Mouse (Mus musculus): Measurements from ENCODE around the gene Hoxc9. TPM values are rescaled to one million over a fixed set of nuclear protein-coding genes. Genes with fewer than 3 reads are reported as not detected.
A peak's percentile ranks its signal among the peaks of the same experiment; 100 is the strongest.

The Hoxc9 gene
- total RNA-seq, 1 experiment, result 0.54 TPM

- in situ Hi-C loops (cut with MboI; ENCODE audit: low sequenced_read_pairs in 2 of 2, unreplicated experiment in 2 of 2), result loop anchor here in 1 of 2 experiments (25.0 kb wide), 1 partner anchor 335 kb away; the partner anchor contains the start of gene Gpr84
- TF ChIP-seq HCFC1 (IDR thresholded peaks at IDR 0.05; ENCODE audit: borderline replicate concordance, insufficient read depth, low read length), result no peak
- TF ChIP-seq ZNF384 (IDR thresholded peaks at IDR 0.05; ENCODE audit: low read depth, low read length), result no peak
- no peak for TF ChIP-seq MAFK (IDR thresholded peaks at IDR 0.05; ENCODE audit: insufficient read depth, low read depth, low read length)
- TF ChIP-seq ZC3H11A (IDR thresholded peaks at IDR 0.05; ENCODE audit: borderline replicate concordance, low read depth, low read length), result no peak
- H3K9ac ChIP-seq (ENCODE audit: insufficient read depth, low read depth, low read length, poor library complexity, severe bottlenecking), result no peak overlapping the region
- no peak for DNase-seq (ENCODE audit: low read depth, low spot score)
- H3K4me3 ChIP-seq (ENCODE audit: insufficient read depth in 1 of 2, low read depth in 1 of 2, low read length in 2 of 2, poor library complexity in 1 of 2, severe bottlenecking in 1 of 2), result peak overlapping the region; percentile 2 to 18; a peak in 2 of 4 replicates
- H3K9me3 ChIP-seq (ENCODE audit: control insufficient read depth, insufficient read depth, low read depth, low read length), result no peaks in the 10 kb centered on the region
- no peaks in the 10 kb centered on the region for H3K36me3 ChIP-seq (ENCODE audit: control insufficient read depth, insufficient read depth, low read length, poor library complexity, severe bottlenecking)
- no peak overlapping the region for H3K27ac ChIP-seq (ENCODE audit: insufficient read depth, low read depth, low read length, poor library complexity, severe bottlenecking)
- peaks cover 0 to 6% of the 10 kb centered on the region in 2 experiments; a peak in 1 of 4 replicates for H3K4me1 ChIP-seq (ENCODE audit: control insufficient read depth in 2 of 2, insufficient read depth in 2 of 2, low read length in 2 of 2, poor library complexity in 1 of 2)
These were observed 588 bp downstream of the Hoxc9 start for GRCm38 (mm10) chr15:102976631-102977422.

- H3K27ac ChIP-seq (ENCODE audit: insufficient read depth, low read depth, low read length, poor library complexity, severe bottlenecking), result no peak overlapping the region
These were observed 1.3 kb downstream of the Hoxc9 start for GRCm38 (mm10) chr15:102977423-102977974.

GRCm38 (mm10) chr15:102978615-102979515 lies 2.6 kb downstream of the Hoxc9 start:
- H3K4me1 ChIP-seq (ENCODE audit: control insufficient read depth in 2 of 2, insufficient read depth in 2 of 2, low read length in 2 of 2, poor library complexity in 1 of 2), result peaks cover 0 to 6% of the 10 kb centered on the region in 2 experiments; a peak in 1 of 4 replicates
- no peaks in the 10 kb centered on the region for H3K36me3 ChIP-seq (ENCODE audit: control insufficient read depth, insufficient read depth, low read length, poor library complexity, severe bottlenecking)
- TF ChIP-seq ZC3H11A (IDR thresholded peaks at IDR 0.05; ENCODE audit: borderline replicate concordance, low read depth, low read length) (no peak), ZNF384 (IDR thresholded peaks at IDR 0.05; ENCODE audit: low read depth, low read length) (no peak), CHD2 (IDR thresholded peaks at IDR 0.05; ENCODE audit: low read depth, low read length) (no peak), HCFC1 (IDR thresholded peaks at IDR 0.05; ENCODE audit: borderline replicate concordance, insufficient read depth, low read length) (no peak), MAFK (IDR thresholded peaks at IDR 0.05; ENCODE audit: insufficient read depth, low read depth, low read length) (no peak)
- H3K27ac ChIP-seq (ENCODE audit: insufficient read depth, low read depth, low read length, poor library complexity, severe bottlenecking), result no peak overlapping the region
- in situ Hi-C loops (cut with MboI; ENCODE audit: low sequenced_read_pairs in 2 of 2, unreplicated experiment in 2 of 2), result loop anchor here in 1 of 2 experiments (25.0 kb wide), 1 partner anchor 333 kb away; the partner anchor contains the start of gene Gpr84
- H3K9me3 ChIP-seq (ENCODE audit: control insufficient read depth, insufficient read depth, low read depth, low read length), result no peaks in the 10 kb centered on the region
- H3K4me3 ChIP-seq (ENCODE audit: insufficient read depth in 1 of 2, low read depth in 1 of 2, low read length in 2 of 2, poor library complexity in 1 of 2, severe bottlenecking in 1 of 2), result no peak overlapping the region
- no peak overlapping the region for H3K9ac ChIP-seq (ENCODE audit: insufficient read depth, low read depth, low read length, poor library complexity, severe bottlenecking)
- no peak for DNase-seq (ENCODE audit: low read depth, low spot score)

More at GRCm38 (mm10) chr15:102977423-102977974, 1.3 kb downstream of the Hoxc9 start:
- Histone ChIP-seq H3K9ac (ENCODE audit: insufficient read depth, low read depth, low read length, poor library complexity, severe bottlenecking) (no peak overlapping the region), H3K9me3 (ENCODE audit: control insufficient read depth, insufficient read depth, low read depth, low read length) (no peaks in the 10 kb centered on the region), H3K36me3 (ENCODE audit: control insufficient read depth, insufficient read depth, low read length, poor library complexity, severe bottlenecking) (no peaks in the 10 kb centered on the region), H3K4me1 (ENCODE audit: control insufficient read depth in 2 of 2, insufficient read depth in 2 of 2, low read length in 2 of 2, poor library complexity in 1 of 2) (peaks cover 0 to 6% of the 10 kb centered on the region in 2 experiments; a peak in 1 of 4 replicates), H3K4me3 (ENCODE audit: insufficient read depth in 1 of 2, low read depth in 1 of 2, low read length in 2 of 2, poor library complexity in 1 of 2, severe bottlenecking in 1 of 2) (peak overlapping the region in 1 of 2 experiments; percentile 18; a peak in 1 of 4 replicates)
- in situ Hi-C loops (cut with MboI; ENCODE audit: low sequenced_read_pairs in 2 of 2, unreplicated experiment in 2 of 2), result loop anchor here in 1 of 2 experiments (25.0 kb wide), 1 partner anchor 335 kb away; the partner anchor contains the start of gene Gpr84
- no peak for TF ChIP-seq MAFK (IDR thresholded peaks at IDR 0.05; ENCODE audit: insufficient read depth, low read depth, low read length)
- TF ChIP-seq HCFC1 (IDR thresholded peaks at IDR 0.05; ENCODE audit: borderline replicate concordance, insufficient read depth, low read length), result no peak
- TF ChIP-seq ZNF384 (IDR thresholded peaks at IDR 0.05; ENCODE audit: low read depth, low read length), result no peak
- no peak for TF ChIP-seq ZC3H11A (IDR thresholded peaks at IDR 0.05; ENCODE audit: borderline replicate concordance, low read depth, low read length)
- TF ChIP-seq CHD2 (IDR thresholded peaks at IDR 0.05; ENCODE audit: low read depth, low read length), result no peak
- no peak for DNase-seq (ENCODE audit: low read depth, low spot score)

- Histone ChIP-seq H3K9me3 (ENCODE audit: control insufficient read depth, insufficient read depth, low read depth, low read length) (no peaks in the 10 kb centered on the region), H3K4me1 (ENCODE audit: control insufficient read depth in 2 of 2, insufficient read depth in 2 of 2, low read length in 2 of 2, poor library complexity in 1 of 2) (peaks cover 0 to 6% of the 10 kb centered on the region in 2 experiments; a peak in 1 of 4 replicates), H3K4me3 (ENCODE audit: insufficient read depth in 1 of 2, low read depth in 1 of 2, low read length in 2 of 2, poor library complexity in 1 of 2, severe bottlenecking in 1 of 2) (no peak overlapping the region)
These were observed 3.7 kb downstream of the Hoxc9 start for GRCm38 (mm10) chr15:102979936-102980335.

More at GRCm38 (mm10) chr15:102979936-102980335, 3.7 kb downstream of the Hoxc9 start:
- Histone ChIP-seq H3K36me3 (ENCODE audit: control insufficient read depth, insufficient read depth, low read length, poor library complexity, severe bottlenecking) (no peaks in the 10 kb centered on the region), H3K9ac (ENCODE audit: insufficient read depth, low read depth, low read length, poor library complexity, severe bottlenecking) (no peak overlapping the region), H3K27ac (ENCODE audit: insufficient read depth, low read depth, low read length, poor library complexity, severe bottlenecking) (no peak overlapping the region)
- TF ChIP-seq HCFC1 (IDR thresholded peaks at IDR 0.05; ENCODE audit: borderline replicate concordance, insufficient read depth, low read length) (no peak), ZNF384 (IDR thresholded peaks at IDR 0.05; ENCODE audit: low read depth, low read length) (no peak), MAFK (IDR thresholded peaks at IDR 0.05; ENCODE audit: insufficient read depth, low read depth, low read length) (no peak), CHD2 (IDR thresholded peaks at IDR 0.05; ENCODE audit: low read depth, low read length) (no peak), ZC3H11A (IDR thresholded peaks at IDR 0.05; ENCODE audit: borderline replicate concordance, low read depth, low read length) (no peak)
- no peak for DNase-seq (ENCODE audit: low read depth, low spot score)
- in situ Hi-C loops (cut with MboI; ENCODE audit: low sequenced_read_pairs in 2 of 2, unreplicated experiment in 2 of 2), result loop anchor here in 1 of 2 experiments (10.0 to 25.0 kb wide), 3 partner anchors 55 to 332 kb away; partner anchors contain the start of genes Gpr84 and Hoxc13

Data from ES-E14 (cell line).